Mouse (Mus musculus) neural tube, embryonic 15.5 days (tissue): ENCODE results near the gene Ffar2. TPM values are rescaled to one million over a fixed set of nuclear protein-coding genes. Genes with fewer than 3 reads are reported as not detected.

Experiments
- polyA plus RNA-seq: library from polyadenylated mRNA; unstranded; fragments of >200 nt; fragmentation: Nextera tagmentation; extraction: Ambion mirVana; gene quantifications from 2 replicates; pipeline ENCODE4 v1.2.1, GENCODE M21; 2015

Gene Ffar2
- polyA plus RNA-seq, 1 experiment from 2014 or later = 0.15 TPM

Other genes with a start within 250 kb of the Ffar2 start
- gene Kmt2b, start 235.0 kb downstream of the Ffar2 start, polyA plus RNA-seq = 8.5 and 8.8 TPM in 2 replicates
- gene Zbtb32, start 224.9 kb downstream of the Ffar2 start, polyA plus RNA-seq = 0.37 and 0.44 TPM in 2 replicates
- 0.87 and 2.3 TPM in 2 replicates for gene Upk1a, start 210.9 kb downstream of the Ffar2 start, polyA plus RNA-seq
- 1,176 and 1,358 TPM in 2 replicates for gene Cox6b1, start 197.6 kb downstream of the Ffar2 start, polyA plus RNA-seq
- gene Etv2, start 187.9 kb downstream of the Ffar2 start, polyA plus RNA-seq = not detected in 2 replicates
- gene Rbm42, start 173.5 kb downstream of the Ffar2 start, polyA plus RNA-seq = 125 and 129 TPM in 2 replicates
- gene Haus5, start 158.8 kb downstream of the Ffar2 start, polyA plus RNA-seq = 22.5 and 29.3 TPM in 2 replicates
- not detected in 2 replicates for gene Pmis2, start 152.2 kb downstream of the Ffar2 start, polyA plus RNA-seq
- 0.34 TPM in 1 of 2 replicates, not detected in the other for gene 2200002J24Rik, start 124.8 kb downstream of the Ffar2 start, polyA plus RNA-seq
- 2.8 and 3.2 TPM in 2 replicates for gene Atp4a, start 111.6 kb downstream of the Ffar2 start, polyA plus RNA-seq
- gene Tmem147, start 94.2 kb downstream of the Ffar2 start, polyA plus RNA-seq = 284 and 304 TPM in 2 replicates
- 0.73 and 1.0 TPM in 2 replicates for gene Gapdhs, start 80.1 kb downstream of the Ffar2 start, polyA plus RNA-seq
- 1.6 and 2.0 TPM in 2 replicates for gene Sbsn, start 72.3 kb downstream of the Ffar2 start, polyA plus RNA-seq
- 3.7 and 6.2 TPM in 2 replicates for gene Dmkn, start 60.0 kb downstream of the Ffar2 start, polyA plus RNA-seq
- gene Krtdap, start 35.9 kb downstream of the Ffar2 start, polyA plus RNA-seq = 2.4 and 10.4 TPM in 2 replicates
- gene Ffar3, start 32.4 kb upstream of the Ffar2 start, polyA plus RNA-seq = 0.14 TPM in 1 of 2 replicates, not detected in the other
- not detected in 2 replicates for gene Ffar1, start 37.8 kb upstream of the Ffar2 start, polyA plus RNA-seq
- 0.10 and 0.11 TPM in 2 replicates for gene Cd22, start 56.6 kb upstream of the Ffar2 start, polyA plus RNA-seq
- gene Mag, start 91.1 kb upstream of the Ffar2 start, polyA plus RNA-seq = 4.7 and 4.8 TPM in 2 replicates
- not detected in 2 replicates for gene Hamp2, start 100.9 kb upstream of the Ffar2 start, polyA plus RNA-seq
- gene Hamp, start 120.3 kb upstream of the Ffar2 start, polyA plus RNA-seq = not detected in 2 replicates
- 27.7 and 36.0 TPM in 2 replicates for gene Usf2, start 133.0 kb upstream of the Ffar2 start, polyA plus RNA-seq
- 19.2 and 37.4 TPM in 2 replicates for gene Lsr, start 149.7 kb upstream of the Ffar2 start, polyA plus RNA-seq
- 0.20 and 1.4 TPM in 2 replicates for gene Fam187b, start 150.0 kb upstream of the Ffar2 start, polyA plus RNA-seq
- 22.2 and 27.8 TPM in 2 replicates for gene Fxyd5, start 218.7 kb upstream of the Ffar2 start, polyA plus RNA-seq
- 357 and 417 TPM in 2 replicates for gene Fxyd7, start 227.7 kb upstream of the Ffar2 start, polyA plus RNA-seq
- 26.8 and 36.9 TPM in 2 replicates for gene Fxyd1, start 233.4 kb upstream of the Ffar2 start, polyA plus RNA-seq
- 1.3 and 1.7 TPM in 2 replicates for gene Lgi4, start 235.6 kb upstream of the Ffar2 start, polyA plus RNA-seq